Mouse (Mus musculus) frontal cortex, adult 2 months (tissue): Measurements from ENCODE around the gene Dmpk. TPM values are rescaled to one million over a fixed set of nuclear protein-coding genes. Genes with fewer than 3 reads are reported as not detected.
"Not testable (repeated sequence)": the region's sequence is repeated elsewhere in the genome, so short reads cannot be mapped to it uniquely, and the experiment has no call there.

Source experiments
- DNase-seq, 2 experiments: peaks; one replicate each; pipeline ENCODE4 v3.0.0; 2022; ENCODE audit warnings: low spot score in 1 of 2; ENCODE audit errors: extremely low spot score in 1 of 2
- polyA plus RNA-seq: library from polyadenylated mRNA; depleted of rRNA; stranded (reverse); fragments of >200 nt; gene quantifications from 2 replicates; pipeline ENCODE4 v1.2.3, GENCODE M21; 2012; rRNA removed

The Dmpk gene
- polyA plus RNA-seq = 50.3 and 59.6 TPM in 2 replicates

- no peak for DNase-seq
These were observed at the start of gene Dmpk for GRCm38 (mm10) chr7:19083701-19084100. TSS of gene Dmpk (plus strand) at chr7:19083849.

GRCm38 (mm10) chr7:19044616-19045015, 39.0 kb upstream of the Dmpk start:
- no peak for DNase-seq

DNA sequence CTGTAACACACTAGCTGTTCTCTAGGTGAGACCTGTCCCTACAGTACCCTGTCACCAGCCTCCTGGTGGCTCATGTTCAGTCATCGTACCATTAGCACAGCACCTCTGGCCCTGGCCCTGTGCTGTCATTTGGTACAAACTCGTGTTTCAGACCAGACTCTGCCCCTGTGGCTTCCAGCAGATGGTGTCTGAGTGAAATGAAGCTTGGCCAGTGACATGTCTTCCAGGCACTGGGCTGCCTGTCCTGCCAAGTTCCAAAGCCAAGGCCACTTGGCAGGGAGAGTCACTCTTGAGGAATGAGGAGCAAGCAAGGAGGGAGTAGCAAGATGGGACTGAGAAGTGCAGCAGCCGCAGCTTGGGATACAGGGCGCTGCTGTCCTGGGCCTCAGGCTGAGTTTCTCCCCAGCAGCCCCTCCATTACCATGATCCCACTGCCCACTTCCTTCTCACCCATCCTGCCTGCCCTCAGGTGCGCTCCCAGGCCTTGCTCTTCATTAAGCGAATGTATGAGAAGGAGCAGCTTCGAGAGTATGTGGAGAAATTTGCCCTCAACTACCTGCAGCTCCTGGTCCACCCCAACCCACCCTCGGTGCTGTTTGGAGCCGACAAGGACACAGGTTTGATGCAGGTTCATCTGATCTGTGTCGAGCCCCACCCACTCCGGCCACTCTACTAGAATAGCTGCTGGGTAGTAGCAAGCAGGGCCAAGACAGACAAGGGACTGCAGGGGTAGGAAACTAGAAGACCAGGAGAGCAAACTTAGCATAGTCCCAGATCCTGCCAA, 37.2 kb upstream of the Dmpk start:
- DNase-seq = no peak

- no peak for DNase-seq
These were observed 35.6 kb upstream of the Dmpk start for GRCm38 (mm10) chr7:19048006-19048527.

DNA sequence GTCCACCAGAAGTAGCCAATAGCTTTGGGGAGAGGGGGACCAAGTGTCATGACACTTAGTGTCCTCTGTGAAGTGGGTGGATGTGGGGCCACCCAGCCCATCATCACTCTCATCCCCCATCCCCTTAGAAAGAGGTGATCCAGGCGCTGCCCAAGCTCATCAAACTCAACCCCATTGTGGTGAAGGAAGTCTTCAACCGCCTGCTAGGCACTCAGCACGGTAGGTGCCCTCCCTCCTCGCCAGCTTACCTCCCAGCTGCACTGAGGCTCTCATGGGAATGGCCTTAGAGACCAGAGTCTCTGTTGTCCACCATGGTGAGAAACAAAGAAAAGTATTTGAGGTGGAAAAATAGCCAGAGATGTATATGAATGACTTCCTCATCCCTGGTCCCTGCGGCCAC, 34.4 kb upstream of the Dmpk start:
- DNase-seq = no peak

- DNase-seq = peak in 1 of 2 experiments; percentile 49
These were observed 33.5 kb upstream of the Dmpk start for GRCm38 (mm10) chr7:19050172-19050571.

- DNase-seq = no peak
These were observed 32.5 kb upstream of the Dmpk start for GRCm38 (mm10) chr7:19051161-19051560.

GRCm38 (mm10) chr7:19052345-19053135, 31.1 kb upstream of the Dmpk start:
- peak; percentile 69 for DNase-seq

DNA sequence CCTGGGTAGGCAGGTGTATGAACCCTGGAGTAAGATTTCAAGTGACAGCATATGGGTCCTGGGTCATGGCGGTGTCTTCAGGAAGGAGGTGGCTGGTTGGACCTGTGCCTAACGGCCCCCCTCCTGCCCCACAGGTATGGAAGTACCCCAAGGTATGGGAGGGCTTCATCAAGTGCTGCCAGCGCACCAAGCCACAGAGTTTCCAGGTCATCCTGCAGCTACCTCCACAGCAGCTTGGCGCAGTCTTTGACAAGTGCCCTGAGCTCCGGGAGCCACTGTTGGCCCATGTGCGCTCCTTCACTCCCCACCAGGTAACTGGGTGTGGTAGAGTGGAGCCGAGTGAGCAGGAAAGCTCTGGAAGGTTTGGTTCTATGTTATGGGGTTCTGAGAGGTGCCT, 30.5 kb upstream of the Dmpk start:
- no peak for DNase-seq

DNA sequence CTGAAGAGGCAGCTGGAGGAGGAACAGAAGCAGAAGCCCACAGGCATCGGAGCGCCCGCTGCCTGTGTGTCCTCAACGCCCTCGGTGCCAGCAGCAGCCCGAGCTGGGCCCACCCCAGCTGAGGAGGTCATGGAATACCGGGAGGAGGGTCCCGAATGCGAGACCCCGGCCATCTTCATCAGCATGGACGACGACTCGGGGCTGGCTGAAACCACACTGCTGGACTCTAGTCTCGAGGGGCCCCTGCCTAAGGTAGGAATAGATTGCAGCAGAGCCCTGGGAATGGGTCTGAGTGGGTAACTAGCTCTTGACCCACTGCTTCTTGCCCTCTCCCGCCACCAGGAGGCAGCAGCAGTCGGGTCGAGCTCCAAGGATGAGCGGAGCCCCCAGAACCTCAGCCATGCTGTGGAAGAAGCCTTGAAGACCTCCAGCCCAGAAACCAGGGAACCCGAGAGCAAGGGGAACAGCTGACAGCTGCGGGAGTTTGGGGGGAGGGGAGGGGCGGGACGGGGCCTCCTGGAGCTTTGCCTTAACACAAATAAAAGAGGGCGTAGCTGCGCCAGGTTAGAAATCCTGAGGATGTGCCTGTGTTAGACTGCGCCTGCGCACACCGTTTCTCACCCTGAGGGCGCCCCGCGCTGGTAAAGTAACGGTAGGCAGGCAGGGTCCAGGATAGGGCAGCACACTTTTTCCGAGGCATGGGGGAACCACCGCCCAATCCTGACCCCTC, 29.4 kb upstream of the Dmpk start, which contains the start of gene Rsph6a:
Gene Rsph6a (plus strand): TSS at position 644 of the 730 bp plus-strand sequence.
- DNase-seq = no peak

- no peak for DNase-seq
These were observed 28.9 kb upstream of the Dmpk start for GRCm38 (mm10) chr7:19054777-19055076.

GRCm38 (mm10) chr7:19055108-19055507, 28.5 kb upstream of the Dmpk start:
- no peak for DNase-seq

GRCm38 (mm10) chr7:19057405-19057804, 26.2 kb upstream of the Dmpk start:
- no peak for DNase-seq

- no peak for DNase-seq
These were observed 17.8 kb upstream of the Dmpk start for GRCm38 (mm10) chr7:19065896-19066295.

DNA sequence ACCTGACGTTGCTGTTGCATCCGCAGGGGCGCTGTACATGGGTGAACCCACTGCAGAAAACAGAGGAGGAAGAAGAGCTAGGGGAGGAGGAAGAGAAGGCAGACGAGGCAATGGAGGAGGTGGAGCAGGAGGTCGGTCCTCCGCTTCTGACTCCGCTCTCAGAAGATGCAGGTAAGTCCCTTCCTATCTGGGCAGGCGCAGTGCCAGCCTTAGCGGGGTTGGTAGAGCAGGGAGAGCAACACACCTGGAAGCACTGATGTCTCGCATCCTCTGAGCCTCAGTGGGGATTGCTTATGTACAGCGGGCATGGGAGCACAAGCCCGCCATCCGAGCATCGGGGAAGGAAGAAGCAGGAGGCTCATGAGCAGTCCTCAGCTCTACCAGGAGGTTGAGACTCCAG, 16.6 kb upstream of the Dmpk start:
- DNase-seq = no peak

GRCm38 (mm10) chr7:19067935-19068334, 15.7 kb upstream of the Dmpk start:
- no peak for DNase-seq

DNA sequence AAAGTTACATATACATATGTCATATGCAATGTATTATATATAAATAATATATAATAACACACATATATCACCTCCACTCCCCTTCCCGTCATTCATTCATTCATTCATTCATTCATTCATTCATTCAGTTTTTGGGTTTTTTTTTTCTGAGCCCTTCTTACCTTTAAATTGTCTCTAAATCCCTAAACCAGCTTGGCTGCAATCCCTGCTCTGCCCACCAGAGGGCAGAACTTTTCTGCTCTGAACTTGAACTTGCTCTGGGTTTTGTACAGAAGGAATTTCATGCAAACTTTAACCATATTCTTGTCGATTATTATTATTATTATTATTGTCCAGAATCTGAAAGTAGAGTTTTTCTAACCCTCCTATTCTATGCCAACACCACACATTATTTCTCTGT, 14.9 kb upstream of the Dmpk start:
- peak in 1 of 2 experiments; percentile 88 for DNase-seq

DNA sequence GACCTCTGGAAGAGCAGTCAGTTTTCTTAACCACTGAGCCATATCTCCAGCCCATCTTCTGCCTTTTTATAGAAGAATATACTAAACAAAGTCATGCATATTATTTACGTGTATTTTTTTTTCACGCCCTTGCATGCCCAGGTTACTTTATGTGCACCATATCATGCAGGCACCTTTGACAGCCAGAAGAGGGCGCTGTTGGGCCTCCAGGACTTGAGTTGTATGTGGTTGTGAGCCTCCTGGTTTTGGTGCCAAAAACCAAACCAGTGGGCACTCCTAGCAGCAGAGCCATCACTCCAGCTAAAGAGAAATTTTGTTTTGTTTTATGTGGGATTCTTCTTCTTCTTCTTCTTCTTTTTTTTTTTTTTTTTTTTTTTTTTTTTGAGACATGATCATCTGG, 14.1 kb upstream of the Dmpk start:
- no peak for DNase-seq

DNA sequence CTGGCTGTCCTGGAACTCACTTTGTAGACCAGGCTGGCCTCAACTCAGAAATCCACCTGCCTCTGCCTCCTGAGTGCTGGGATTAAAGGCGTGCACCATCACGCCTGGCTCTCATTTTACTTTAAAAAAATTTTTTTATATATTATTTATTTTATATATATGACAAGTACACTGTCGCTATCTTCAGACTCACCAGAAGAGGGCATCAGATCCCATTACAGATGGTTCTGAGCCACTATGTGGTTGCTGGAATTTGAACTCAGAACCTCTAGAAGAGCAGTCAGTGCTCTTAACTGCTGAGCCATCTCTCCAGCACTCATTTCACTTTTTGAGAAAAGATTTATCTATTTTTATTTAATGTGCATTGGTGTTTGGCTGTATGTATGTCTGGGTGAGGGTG, 12.6 kb upstream of the Dmpk start:
- not testable (repeated sequence) for DNase-seq

GRCm38 (mm10) chr7:19073504-19073903, 10.1 kb upstream of the Dmpk start:
- peak in 1 of 2 experiments; percentile 56 for DNase-seq

DNA sequence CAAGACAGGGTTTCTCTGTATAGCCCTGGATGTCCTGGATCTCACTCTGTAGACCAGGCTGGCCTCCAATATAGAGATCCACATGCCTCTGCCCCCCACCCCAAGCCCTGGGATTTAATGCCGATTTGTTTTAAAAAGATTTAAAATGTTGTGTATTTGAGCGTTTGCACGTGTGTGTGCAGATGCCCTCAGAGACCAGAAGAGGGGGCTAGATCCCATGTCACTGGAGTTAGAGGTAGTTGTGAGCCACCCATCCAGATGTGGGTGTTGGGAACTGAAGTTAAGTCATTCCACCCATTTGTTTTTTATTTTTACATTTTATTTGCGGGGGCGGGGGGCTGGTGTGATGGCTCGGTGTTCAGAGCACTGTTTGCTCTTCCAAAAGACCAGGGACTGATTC, 9.2 kb upstream of the Dmpk start:
- no peak for DNase-seq
